Mouse (Mus musculus) liver, adult 2 months (tissue): ENCODE measurements around the gene Nxn.

Source experiments
- CTCF ChIP-seq: fragments of 200-500 bp; IDR thresholded peaks from 2 replicates; pipeline ENCODE4 v1.5.1; 2011; ENCODE audit warnings: low read depth, low read length, control low read depth
- POLR2A ChIP-seq: fragments of 200-500 bp; IDR thresholded peaks from 2 replicates; pipeline ENCODE4 v1.6.1; 2011; ENCODE audit warnings: low read length, control low read depth; ENCODE audit not compliant: insufficient read depth; ENCODE audit errors: extremely low read depth

DNA sequence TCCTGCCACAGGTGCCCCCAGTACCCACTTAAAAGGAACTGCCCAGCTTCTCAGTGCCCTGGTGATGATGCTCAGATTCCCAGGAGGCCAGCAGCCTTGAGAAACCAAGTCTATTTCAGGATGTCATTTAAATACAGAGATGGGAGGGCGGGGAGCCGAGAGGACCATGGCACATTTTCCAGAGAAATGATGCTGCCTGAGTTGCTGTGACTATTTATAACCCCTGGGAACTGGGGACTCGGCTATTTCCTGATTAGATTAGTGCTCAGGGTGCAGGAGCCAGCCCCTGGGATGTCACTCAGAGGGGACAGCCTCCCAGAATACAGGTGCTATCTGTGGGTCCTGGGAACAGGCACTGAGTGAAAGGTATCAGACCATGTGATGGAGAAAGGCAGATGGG is 28.8 kb upstream of the Nxn start:
- TF ChIP-seq POLR2A = no peak
- no peak for TF ChIP-seq CTCF
